Mouse (Mus musculus) heart, embryonic 15.5 days (tissue): ENCODE measurements at regions not wholly inside any gene's neighbourhood (a gene's known extent, or its start where the extent isn't known, plus 50 kb on each side); places are given as distances from the start of the nearest gene placed in this dataset. TPM values are rescaled to one million over a fixed set of nuclear protein-coding genes. Genes with fewer than 3 reads are reported as not detected.

Source experiments
- ATAC-seq: fragments of 200-750 bp; cut with Nextera tagmentation; replicated peaks from 2 replicates; pipeline ENCODE4 v1.8.0; 2017; ENCODE audit warnings: low read depth, moderate TSS enrichment; ENCODE audit not compliant: insufficient number of reproducible peaks, insufficient read depth, low FRiP score
- H3K27ac ChIP-seq: fragments of 300-500 bp; sonication (generic); 2 replicates; pipeline ENCODE4 v1.5.1; 2015; ENCODE audit warnings: mild to moderate bottlenecking, inconsistent platforms
- H3K27me3 ChIP-seq: fragments of 300-500 bp; sonication (generic); 2 replicates; pipeline ENCODE4 v1.6.1; 2015; ENCODE audit warnings: inconsistent platforms
- H3K36me3 ChIP-seq: fragments of 300-500 bp; sonication (generic); 2 replicates; pipeline ENCODE4 v1.6.1; 2015; ENCODE audit warnings: mild to moderate bottlenecking, inconsistent platforms
- H3K4me1 ChIP-seq: fragments of 300-500 bp; sonication (generic); replicated peaks from 2 replicates; pipeline ENCODE4 v1.6.1; 2015; ENCODE audit warnings: inconsistent platforms
- H3K4me2 ChIP-seq: fragments of 300-500 bp; sonication (generic); 2 replicates; pipeline ENCODE4 v1.6.1; 2015; ENCODE audit warnings: inconsistent platforms, mild to moderate bottlenecking, moderate library complexity
- H3K4me3 ChIP-seq: fragments of 300-500 bp; sonication (generic); 2 replicates; pipeline ENCODE4 v1.5.1; 2015; ENCODE audit warnings: mild to moderate bottlenecking, inconsistent platforms
- H3K9ac ChIP-seq: fragments of 300-500 bp; sonication (generic); 2 replicates; pipeline ENCODE4 v1.6.1; 2015; ENCODE audit warnings: mild to moderate bottlenecking, inconsistent platforms
- H3K9me3 ChIP-seq: fragments of 300-500 bp; sonication (generic); replicated peaks from 2 replicates; pipeline ENCODE4 v1.6.1; 2016; ENCODE audit warnings: inconsistent platforms
- WGBS: fragments of 180-500 bp; shearing (Covaris S2); methylation state at CpG from one replicate; pipeline ENCODE4 v1.1.7; 2015; ENCODE audit warnings: mixed read lengths; 5-methylcytosine and 5-hydroxymethylcytosine counted together
- microRNA-seq: library from miRNA; unstranded; fragments of <30 nt; microRNA quantifications from one replicate; pipeline ENCODE4, GENCODE M21; 2016

DNA sequence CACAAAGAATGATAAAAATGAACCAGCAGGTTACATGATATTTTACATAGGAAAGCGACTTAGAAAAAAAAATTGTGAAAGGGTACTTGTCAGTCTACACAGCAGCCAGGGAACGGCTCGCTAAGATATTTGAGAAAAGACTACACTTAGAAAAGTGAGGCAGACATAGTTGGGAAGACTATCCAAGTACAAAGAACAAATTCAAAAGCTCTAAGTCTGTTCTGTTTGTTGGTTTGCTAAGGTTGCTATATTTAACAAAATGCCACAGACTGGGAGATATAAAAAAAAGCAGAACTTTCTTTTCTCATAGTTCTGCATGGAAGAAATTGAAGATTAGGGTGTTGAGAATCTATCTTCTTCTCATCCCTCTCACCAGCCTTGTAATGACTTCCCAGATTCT lies 583.5 kb downstream of the Utrn start:
- no peak overlapping the region for H3K4me3 ChIP-seq
- H3K4me1 ChIP-seq, result no peaks in the 10 kb centered on the region
- ATAC-seq, result no peak
- H3K9ac ChIP-seq, result no peak overlapping the region
- H3K27ac ChIP-seq, result no peak overlapping the region
- H3K36me3 ChIP-seq, result no peaks in the 10 kb centered on the region
- no peak overlapping the region for H3K4me2 ChIP-seq
- 78% methylated on average over 3 of the region's 3 CpGs for WGBS
- H3K9me3 ChIP-seq, result no peaks in the 10 kb centered on the region
- no peaks in the 10 kb centered on the region for H3K27me3 ChIP-seq

DNA sequence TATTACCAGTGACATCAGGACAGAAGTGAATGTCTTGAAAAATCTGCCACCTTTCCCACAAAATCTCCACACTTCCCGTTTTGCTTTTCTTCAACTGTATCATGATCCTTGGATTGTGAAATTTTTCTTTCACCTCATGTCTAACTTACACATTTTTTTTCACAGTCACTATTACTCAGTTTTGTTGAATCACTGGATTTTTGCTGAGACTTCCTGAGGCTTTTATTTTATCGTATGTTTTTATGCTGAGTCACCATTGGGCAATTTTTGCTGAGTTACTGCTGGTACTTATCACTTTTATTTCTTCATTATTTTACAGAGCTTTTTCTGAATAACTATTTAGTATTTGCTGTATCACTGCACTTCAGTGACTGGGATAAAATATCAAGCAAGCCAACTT lies 570.3 kb downstream of the Utrn start:
- Histone ChIP-seq H3K4me1 (no peaks in the 10 kb centered on the region), H3K4me2 (no peak overlapping the region), H3K27ac (no peak overlapping the region), H3K4me3 (no peak overlapping the region), H3K9me3 (0 out of 2 replicates have a peak, but pooled peaks cover 2% of the 10 kb centered on the region), H3K9ac (no peak overlapping the region), H3K27me3 (no peaks in the 10 kb centered on the region), H3K36me3 (no peaks in the 10 kb centered on the region)
- WGBS, result 66% methylated on average over 2 of the region's 2 CpGs
- no peak for ATAC-seq

DNA sequence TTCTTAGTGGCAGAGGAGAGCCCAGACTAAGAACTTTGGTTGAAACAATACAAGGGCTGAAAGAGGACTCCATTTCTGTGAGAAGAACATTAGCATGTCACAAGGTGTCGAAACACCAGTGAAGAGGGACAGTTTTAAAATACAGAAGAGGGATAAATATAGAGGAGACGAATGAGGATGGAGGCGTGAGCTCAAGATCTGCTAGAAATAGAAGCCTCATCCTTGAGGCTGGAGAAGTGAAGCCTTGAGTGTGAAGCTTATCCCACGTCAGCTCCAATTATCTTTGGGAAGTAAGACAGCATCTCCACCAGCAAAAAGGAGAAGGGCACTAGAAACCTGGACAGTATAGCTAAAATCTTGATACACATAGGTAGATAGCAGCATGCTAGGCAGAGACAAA lies 566.8 kb downstream of the Utrn start:
- Histone ChIP-seq H3K27me3 (no peaks in the 10 kb centered on the region), H3K9ac (no peak overlapping the region), H3K36me3 (no peaks in the 10 kb centered on the region), H3K27ac (no peak overlapping the region), H3K9me3 (no peaks in the 10 kb centered on the region), H3K4me2 (no peak overlapping the region), H3K4me3 (no peak overlapping the region), H3K4me1 (no peaks in the 10 kb centered on the region)
- 50% methylated on average over 4 of the region's 4 CpGs for WGBS
- no peak for ATAC-seq

DNA sequence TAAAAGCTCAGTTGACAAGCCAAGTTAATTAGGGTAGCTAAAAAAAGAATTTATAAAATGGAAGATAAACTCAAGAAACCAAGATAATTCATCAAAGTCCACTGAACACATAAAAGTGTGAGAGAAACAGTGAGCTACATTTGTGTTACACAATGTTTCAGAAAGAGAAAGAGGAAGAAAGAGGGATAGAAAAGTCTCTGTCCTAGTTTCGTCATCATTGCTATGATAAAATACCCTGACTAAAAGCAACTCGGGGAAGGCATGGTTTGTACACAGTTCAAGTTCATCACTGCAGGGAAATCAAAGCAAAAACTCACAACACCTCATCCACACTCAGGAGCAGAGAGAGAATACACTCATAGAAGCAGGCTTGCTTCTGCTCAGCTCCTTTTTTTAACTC lies 548.9 kb downstream of the Utrn start:
- no peak overlapping the region for H3K27ac ChIP-seq
- WGBS, result 77% methylated on average over 2 of the region's 2 CpGs
- H3K36me3 ChIP-seq, result no peaks in the 10 kb centered on the region
- H3K4me1 ChIP-seq, result no peaks in the 10 kb centered on the region
- no peaks in the 10 kb centered on the region for H3K9me3 ChIP-seq
- no peak overlapping the region for H3K9ac ChIP-seq
- ATAC-seq, result no peak
- no peaks in the 10 kb centered on the region for H3K27me3 ChIP-seq
- no peak overlapping the region for H3K4me2 ChIP-seq
- no peak overlapping the region for H3K4me3 ChIP-seq

Small RNA genes in the stretch of these regions (microRNA-seq; reads per million reads assigned to microRNA genes)
- gene Gm22194, result not detected
